Mouse (Mus musculus) right cerebral cortex, postnatal 10 days (tissue): ENCODE results near the gene Zcchc24.

ENCODE experiments used
- DNase-seq, 2 experiments: peaks; one replicate each; pipeline ENCODE4 v3.0.0; 2021; ENCODE audit warnings: low spot score in 2 of 2

Zcchc24 gene

DNA sequence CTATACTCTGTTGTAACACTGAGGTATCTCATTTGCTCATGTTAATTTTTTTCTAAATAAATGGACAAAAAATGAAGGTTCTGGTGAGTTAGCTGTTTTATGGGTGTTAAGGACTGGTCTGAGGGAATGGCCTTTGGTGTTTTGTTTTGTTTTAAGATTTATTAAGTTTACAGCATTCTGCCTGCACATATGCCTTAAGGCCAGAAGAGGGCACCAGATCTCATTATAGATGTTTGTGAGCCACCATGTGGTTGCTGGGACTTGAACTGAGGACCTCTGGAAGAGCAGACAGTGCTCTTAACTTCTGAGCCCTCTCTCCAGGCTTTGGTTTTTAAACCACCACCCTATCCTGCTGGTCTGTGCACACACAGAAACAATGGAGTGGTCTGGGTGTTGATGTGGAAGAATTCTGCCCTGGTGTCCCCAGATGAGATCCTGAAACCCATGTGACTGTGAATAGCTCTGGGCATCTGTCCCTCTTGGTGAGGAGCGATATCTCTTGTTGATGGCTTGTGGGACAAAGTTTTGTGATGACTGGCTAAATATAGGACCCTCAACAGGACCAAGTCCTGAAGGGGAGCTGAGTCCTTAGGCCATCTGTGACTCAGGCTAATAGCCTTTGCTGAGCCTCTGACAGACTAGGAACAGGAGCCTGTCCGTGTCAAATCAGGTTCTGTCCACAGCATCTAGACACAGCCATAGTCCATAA is 102.0 kb downstream of the Zcchc24 start:
- no peak for DNase-seq

DNA sequence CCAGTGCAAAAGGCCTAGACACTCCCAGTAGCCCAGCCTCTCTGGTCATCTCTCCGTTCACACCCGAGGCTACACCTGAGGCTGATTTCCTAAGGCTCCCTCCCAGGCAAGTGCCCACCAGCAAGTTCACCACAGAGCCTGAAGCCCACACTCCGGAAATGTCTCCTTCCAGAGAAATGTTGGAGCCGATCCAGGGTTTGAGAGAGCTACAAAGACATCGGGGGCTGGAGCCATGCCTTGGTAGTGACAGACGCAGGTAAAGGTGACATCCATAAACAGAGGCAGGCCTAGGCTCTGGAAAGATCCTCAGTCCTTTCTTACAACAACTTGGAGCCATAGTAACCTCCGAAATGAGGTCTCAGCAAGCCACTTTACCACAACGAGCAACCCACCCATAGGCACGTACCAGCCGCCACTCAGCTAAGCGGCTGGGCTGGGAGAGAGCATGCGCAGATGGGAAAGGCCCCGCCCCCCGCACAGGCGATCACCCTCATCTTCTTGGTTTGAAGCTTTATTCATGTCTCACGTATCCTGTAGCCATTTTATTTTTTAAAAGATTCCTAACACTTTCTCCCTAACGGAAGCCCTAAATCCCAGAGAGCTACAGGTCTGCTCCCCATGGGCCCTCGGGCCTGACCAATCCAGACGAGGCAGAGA is 103.4 kb downstream of the Zcchc24 start:
- DNase-seq: no peak

DNA sequence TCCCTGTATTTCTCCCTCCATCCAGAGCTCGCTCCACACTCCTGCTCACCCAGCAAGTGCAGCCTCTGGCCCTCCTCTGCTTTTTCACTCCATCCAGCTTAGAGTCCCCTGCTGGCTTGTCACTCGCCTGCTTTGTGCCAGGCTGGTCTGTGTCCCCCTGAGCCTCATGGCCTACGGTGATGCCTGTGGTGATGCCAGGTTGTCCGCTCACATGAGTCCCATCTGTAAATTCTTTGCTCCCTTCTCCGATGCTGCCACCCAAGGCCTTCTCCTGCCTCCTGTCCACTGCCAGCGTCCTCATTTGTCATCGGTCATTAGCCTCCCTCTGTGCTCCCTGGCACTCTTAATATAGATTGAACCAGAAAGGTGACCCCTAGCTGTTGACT is 104.5 kb downstream of the Zcchc24 start:
- no peak for DNase-seq

- DNase-seq: no peak
These were observed 105.1 kb downstream of the Zcchc24 start for GRCm38 (mm10) chr14:25663649-25664309.
